Mouse (Mus musculus) MEL (cell line): ENCODE results near the gene Cox5a. TPM values are rescaled to one million over a fixed set of nuclear protein-coding genes. Genes with fewer than 3 reads are reported as not detected.

Source experiments
- DNase-seq: peaks from one replicate; pipeline ENCODE4 v3.0.0; 2011; ENCODE audit warnings: low read depth, low spot score
- H3K27ac ChIP-seq: 2 replicates; pipeline ENCODE4 v1.5.1; 2012; ENCODE audit warnings: low read depth, mild to moderate bottlenecking, control low read depth, low read length, moderate library complexity; ENCODE audit not compliant: control insufficient read depth
- H3K27me3 ChIP-seq, 2 experiments: fragments of 150-350 bp in 1 of 2; sonication (generic) in 1 of 2; 2 replicates each; pipeline ENCODE4 v1.6.1; 2012; ENCODE audit warnings: low read length in 2 of 2, mild to moderate bottlenecking in 2 of 2, improper control_type of control experiment in 1 of 2, moderate library complexity in 1 of 2; ENCODE audit not compliant: insufficient read depth in 2 of 2, control insufficient read depth in 1 of 2
- H3K36me3 ChIP-seq, 2 experiments: 2 replicates each; pipeline ENCODE4 v1.6.1; 2012 to 2014; ENCODE audit warnings: low read length in 2 of 2, improper control_type of control experiment in 1 of 2, inconsistent platforms in 1 of 2, mild to moderate bottlenecking in 1 of 2; ENCODE audit not compliant: insufficient read depth in 2 of 2, control insufficient read depth in 1 of 2
- H3K4me1 ChIP-seq, 2 experiments: fragments of 150-350 bp in 1 of 2; sonication (generic) in 1 of 2; 2 replicates each; pipeline ENCODE4 v1.6.1; 2012; ENCODE audit warnings: low read length in 2 of 2, improper control_type of control experiment in 1 of 2, mild to moderate bottlenecking in 1 of 2; ENCODE audit not compliant: insufficient read depth in 2 of 2, control insufficient read depth in 1 of 2
- H3K4me3 ChIP-seq, 2 experiments: fragments of 150-350 bp in 1 of 2; sonication (generic) in 1 of 2; 2 replicates each; pipeline ENCODE4 v1.5.1; 2012; ENCODE audit warnings: low read depth in 2 of 2, low read length in 2 of 2, mild to moderate bottlenecking in 2 of 2, moderate library complexity in 2 of 2, control low read depth in 1 of 2, improper control_type of control experiment in 1 of 2; ENCODE audit not compliant: control insufficient read depth in 1 of 2, insufficient read depth in 1 of 2
- H3K79me2 ChIP-seq: 2 replicates; pipeline ENCODE4 v1.6.1; 2012; ENCODE audit warnings: mild to moderate bottlenecking, low read length, moderate library complexity; ENCODE audit not compliant: control insufficient read depth, poor library complexity, insufficient read depth
- H3K9ac ChIP-seq: 2 replicates; pipeline ENCODE4 v1.6.1; 2012; ENCODE audit warnings: low read depth, mild to moderate bottlenecking, control low read depth, low read length, moderate library complexity; ENCODE audit not compliant: control insufficient read depth, poor library complexity, severe bottlenecking
- H3K9me3 ChIP-seq: fragments of 150-350 bp; sonication (generic); replicated peaks from 2 replicates; pipeline ENCODE4 v1.6.1; 2012; ENCODE audit warnings: mild to moderate bottlenecking, low read length, improper control_type of control experiment, moderate library complexity; ENCODE audit not compliant: insufficient read depth
- BHLHE40 ChIP-seq: IDR thresholded peaks from 2 replicates; pipeline ENCODE4 v1.6.1; 2012; ENCODE audit warnings: low read depth, mild to moderate bottlenecking, inconsistent platforms, low read length, improper control_type of control experiment, borderline replicate concordance
- CHD1 ChIP-seq: IDR thresholded peaks from 2 replicates; pipeline ENCODE4 v1.6.1; 2012; ENCODE audit warnings: low read depth, mild to moderate bottlenecking, inconsistent platforms, low read length, improper control_type of control experiment
- CHD2 ChIP-seq: IDR thresholded peaks from 2 replicates; pipeline ENCODE4 v1.6.1; 2011; ENCODE audit warnings: low read length, improper control_type of control experiment
- CTCF ChIP-seq, 3 experiments: IDR thresholded peaks in 2 of 3; conservative IDR thresholded peaks in 1 of 3; 2 replicates each; pipeline ENCODE4 v1.5.1; 2011 to 2012; ENCODE audit warnings: low read length in 3 of 3, low read depth in 2 of 3, mild to moderate bottlenecking in 2 of 3, improper control_type of control experiment in 1 of 3, inconsistent platforms in 1 of 3, mixed read lengths in 1 of 3, moderate library complexity in 1 of 3; ENCODE audit not compliant: control insufficient read depth in 1 of 3, insufficient read depth in 1 of 3, poor library complexity in 1 of 3, severe bottlenecking in 1 of 3
- EP300 ChIP-seq, 2 experiments: IDR thresholded peaks; 2 replicates each; pipeline ENCODE4 v1.6.1; 2011; ENCODE audit warnings: improper control_type of control experiment in 2 of 2, low read length in 2 of 2, low read depth in 1 of 2, mild to moderate bottlenecking in 1 of 2
- ETS1 ChIP-seq: IDR thresholded peaks from 2 replicates; pipeline ENCODE4 v1.6.1; 2012; ENCODE audit warnings: low read depth, mild to moderate bottlenecking, inconsistent platforms, low read length, improper control_type of control experiment, moderate library complexity
- GABPA ChIP-seq: IDR thresholded peaks from 2 replicates; pipeline ENCODE4 v1.6.1; 2012; ENCODE audit warnings: low read depth, mild to moderate bottlenecking, inconsistent platforms, low read length, improper control_type of control experiment, moderate library complexity
- HCFC1 ChIP-seq: IDR thresholded peaks from 2 replicates; pipeline ENCODE4 v1.6.1; 2012; ENCODE audit warnings: low read depth, mild to moderate bottlenecking, inconsistent platforms, low read length, improper control_type of control experiment, moderate library complexity
- JUND ChIP-seq: IDR thresholded peaks from 2 replicates; pipeline ENCODE4 v1.6.1; 2011; ENCODE audit warnings: low read depth, mild to moderate bottlenecking, improper control_type of control experiment, low read length
- KAT2A ChIP-seq: conservative IDR thresholded peaks from 2 replicates; pipeline ENCODE4 v1.6.1; 2012; ENCODE audit warnings: low read depth, low read length, improper control_type of control experiment, inconsistent platforms
- MAFK ChIP-seq: IDR thresholded peaks from 2 replicates; pipeline ENCODE4 v1.6.1; 2011; ENCODE audit warnings: low read depth, mild to moderate bottlenecking, low read length, improper control_type of control experiment, borderline replicate concordance
- MAX ChIP-seq: IDR thresholded peaks from 2 replicates; pipeline ENCODE4 v1.6.1; 2011; ENCODE audit warnings: low read length, improper control_type of control experiment
- MXI1 ChIP-seq: IDR thresholded peaks from 2 replicates; pipeline ENCODE4 v1.6.1; 2011; ENCODE audit warnings: mild to moderate bottlenecking, low read depth, low read length, improper control_type of control experiment
- MYB ChIP-seq: IDR thresholded peaks from 2 replicates; pipeline ENCODE4 v1.6.1; 2011; ENCODE audit warnings: mild to moderate bottlenecking, low read depth, low read length, improper control_type of control experiment
- MYC ChIP-seq: IDR thresholded peaks from 2 replicates; pipeline ENCODE4 v1.6.1; 2011; ENCODE audit warnings: low read depth, mild to moderate bottlenecking, low read length, improper control_type of control experiment, moderate library complexity
- NELFE ChIP-seq: IDR thresholded peaks from 2 replicates; pipeline ENCODE4 v1.6.1; 2011; ENCODE audit warnings: low read depth, low read length, improper control_type of control experiment
- POLR2A ChIP-seq, 2 experiments: IDR thresholded peaks; 2 replicates each; pipeline ENCODE4 v1.6.1; 2011 to 2012; ENCODE audit warnings: low read length in 2 of 2, mild to moderate bottlenecking in 2 of 2, control low read depth in 1 of 2, improper control_type of control experiment in 1 of 2, low read depth in 1 of 2, moderate library complexity in 1 of 2; ENCODE audit not compliant: control insufficient read depth in 1 of 2, insufficient read depth in 1 of 2, poor library complexity in 1 of 2
- POLR2AphosphoS2 ChIP-seq: IDR thresholded peaks from 2 replicates; pipeline ENCODE4 v1.6.1; 2011; ENCODE audit warnings: low read length, improper control_type of control experiment
- POLR2AphosphoS5 ChIP-seq: IDR thresholded peaks from 2 replicates; pipeline ENCODE4 v1.6.1; 2012; ENCODE audit warnings: low read depth, borderline replicate concordance, mild to moderate bottlenecking, inconsistent platforms, low read length, moderate library complexity, mixed read lengths
- RCOR1 ChIP-seq: IDR thresholded peaks from 2 replicates; pipeline ENCODE4 v1.6.1; 2012; ENCODE audit warnings: low read depth, mild to moderate bottlenecking, inconsistent platforms, low read length, improper control_type of control experiment
- SMC3 ChIP-seq: IDR thresholded peaks from 2 replicates; pipeline ENCODE4 v1.6.1; 2011; ENCODE audit warnings: low read depth, low read length, improper control_type of control experiment
- TBP ChIP-seq: IDR thresholded peaks from 2 replicates; pipeline ENCODE4 v1.8.0; 2011; ENCODE audit warnings: low read depth, low read length, improper control_type of control experiment
- TCF12 ChIP-seq: IDR thresholded peaks from 2 replicates; pipeline ENCODE4 v1.6.1; 2014; ENCODE audit warnings: low read depth, mild to moderate bottlenecking, inconsistent platforms, low read length, improper control_type of control experiment, moderate library complexity
- UBTF ChIP-seq: IDR thresholded peaks from 2 replicates; pipeline ENCODE4 v1.6.1; 2012; ENCODE audit warnings: low read depth, mild to moderate bottlenecking, inconsistent platforms, low read length, improper control_type of control experiment, moderate library complexity, borderline replicate concordance; ENCODE audit not compliant: insufficient read depth
- USF2 ChIP-seq, 2 experiments: IDR thresholded peaks; 2 replicates each; pipeline ENCODE4 v1.6.1; 2011 to 2012; ENCODE audit warnings: improper control_type of control experiment in 2 of 2, low read length in 2 of 2, borderline replicate concordance in 1 of 2, inconsistent platforms in 1 of 2, low read depth in 1 of 2, mild to moderate bottlenecking in 1 of 2; ENCODE audit not compliant: insufficient read depth in 1 of 2
- ZC3H11A ChIP-seq: IDR thresholded peaks from 2 replicates; pipeline ENCODE4 v1.6.1; 2012; ENCODE audit warnings: low read depth, mild to moderate bottlenecking, inconsistent platforms, low read length, improper control_type of control experiment
- ZKSCAN1 ChIP-seq: IDR thresholded peaks from 2 replicates; pipeline ENCODE4 v1.6.1; 2012; ENCODE audit warnings: low read depth, mild to moderate bottlenecking, inconsistent platforms, low read length, improper control_type of control experiment, moderate library complexity
- polyA plus RNA-seq, 2 experiments: library from polyadenylated mRNA; stranded (reverse) in 1 of 2; unstranded in 1 of 2; fragments of >175 nt in 1 of 2; fragments of >200 nt in 1 of 2; gene quantifications; 2 replicates each; pipeline versions ENCODE4 v1.2.1 to v1.2.4; 2012; ENCODE audit warnings: low replicate concordance in 2 of 2, low read depth in 1 of 2; ENCODE audit not compliant: insufficient read length in 2 of 2, insufficient read depth in 1 of 2, missing spikeins in 1 of 2
- total RNA-seq: library from RNA; depleted of rRNA; stranded (reverse); fragments of 300-350 nt; gene quantifications from 2 replicates; pipeline ENCODE4 v1.2.3, GENCODE M21; 2012

Cox5a gene
- total and polyA plus RNA-seq, 3 experiments: 367 to 400 TPM; not detected in 1

DNA sequence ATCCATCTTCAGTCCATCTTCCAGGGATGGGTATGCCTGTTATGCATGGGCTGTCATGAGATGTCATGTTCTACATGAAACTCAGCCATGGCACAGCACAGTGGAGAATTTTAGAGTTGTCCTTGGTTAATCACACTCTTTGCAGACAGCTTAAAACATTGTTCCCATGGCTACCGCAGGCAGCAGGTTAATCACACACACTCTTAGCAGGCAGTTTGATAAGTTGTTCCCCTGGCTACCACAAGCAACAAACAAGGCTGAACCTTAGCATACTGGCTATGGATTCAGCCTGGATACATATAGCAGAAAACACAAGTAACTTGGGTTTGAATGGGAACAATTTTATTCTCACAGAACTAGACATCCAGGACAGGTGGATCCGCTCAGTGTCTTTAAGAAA is 27.5 kb upstream of the Cox5a start:
- H3K4me1 ChIP-seq: no peaks in the 10 kb centered on the region
- no peaks in the 10 kb centered on the region for H3K36me3 ChIP-seq
- H3K79me2 ChIP-seq: no peaks in the 10 kb centered on the region
- peaks cover 0 to 7% of the 10 kb centered on the region in 2 experiments; a peak in 1 of 4 replicates for H3K27me3 ChIP-seq
- H3K4me3 ChIP-seq: no peak overlapping the region
- DNase-seq: no peak
- no peak overlapping the region for H3K9ac ChIP-seq
- no peak overlapping the region for H3K27ac ChIP-seq
- H3K9me3 ChIP-seq: no peaks in the 10 kb centered on the region
- no peak for TF ChIP-seq TBP
- TF ChIP-seq TCF12: no peak
- TF ChIP-seq MYB: no peak
- no peak for TF ChIP-seq EP300 (IDR thresholded peaks at IDR 0.05; ENCODE audit: low read depth in 1 of 2, low read length in 2 of 2)
- TF ChIP-seq ZKSCAN1: no peak
- TF ChIP-seq GABPA: no peak
- no peak for TF ChIP-seq POLR2AphosphoS2
- no peak for TF ChIP-seq CTCF (IDR thresholded peaks at IDR 0.05 in 2 of 3, conservative IDR thresholded peaks at IDR 0.05 in 1 of 3; ENCODE audit: control insufficient read depth in 1 of 3, insufficient read depth in 1 of 3, low read depth in 2 of 3, low read length in 3 of 3, poor library complexity in 1 of 3, severe bottlenecking in 1 of 3)
- TF ChIP-seq SMC3: no peak
- TF ChIP-seq NELFE: no peak
- no peak for TF ChIP-seq BHLHE40
- no peak for TF ChIP-seq JUND
- TF ChIP-seq KAT2A: no peak
- TF ChIP-seq MAFK: no peak
- TF ChIP-seq ETS1: no peak
- TF ChIP-seq, all 39 proteins: peak for 0

DNA sequence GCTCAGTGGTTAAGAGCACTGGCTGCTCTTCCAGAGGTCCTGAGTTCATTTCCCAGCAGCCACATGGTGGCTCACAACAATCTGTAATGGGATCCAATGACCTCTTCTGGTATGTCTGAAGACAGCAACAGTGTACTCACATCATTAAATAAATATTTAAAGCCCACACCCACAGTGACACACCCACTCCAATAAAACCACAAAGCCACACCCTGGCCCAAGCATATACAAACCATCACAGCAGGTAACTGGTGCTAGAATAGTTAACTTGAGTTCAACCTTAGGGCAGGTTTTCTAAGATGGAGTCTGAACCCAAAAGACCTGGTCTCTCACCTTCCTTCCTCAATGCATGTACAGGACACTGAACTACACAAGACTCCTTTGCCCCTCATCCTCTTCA is 26.1 kb upstream of the Cox5a start:
- no peaks in the 10 kb centered on the region for H3K9me3 ChIP-seq
- H3K27me3 ChIP-seq: peaks cover 3 to 10% of the 10 kb centered on the region in 2 experiments; a peak in 3 of 4 replicates
- no peak overlapping the region for H3K4me3 ChIP-seq
- DNase-seq: no peak
- no peak overlapping the region for H3K27ac ChIP-seq
- no peaks in the 10 kb centered on the region for H3K79me2 ChIP-seq
- no peak overlapping the region for H3K9ac ChIP-seq
- H3K36me3 ChIP-seq: no peaks in the 10 kb centered on the region
- TF ChIP-seq CHD1: no peak
- TF ChIP-seq ETS1: no peak
- no peak for TF ChIP-seq CHD2
- no peak for TF ChIP-seq BHLHE40
- TF ChIP-seq USF2 (IDR thresholded peaks at IDR 0.05; ENCODE audit: borderline replicate concordance in 1 of 2, insufficient read depth in 1 of 2, low read depth in 1 of 2, low read length in 2 of 2): no peak
- TF ChIP-seq UBTF: no peak
- TF ChIP-seq POLR2AphosphoS5: no peak
- TF ChIP-seq MXI1: no peak
- no peak for TF ChIP-seq ZC3H11A
- no peak for TF ChIP-seq TBP
- TF ChIP-seq MAX: no peak
- no peak for TF ChIP-seq MAFK
- TF ChIP-seq POLR2A (IDR thresholded peaks at IDR 0.05; ENCODE audit: control insufficient read depth in 1 of 2, insufficient read depth in 1 of 2, low read depth in 1 of 2, low read length in 2 of 2, poor library complexity in 1 of 2): no peak
- TF ChIP-seq HCFC1: no peak
- TF ChIP-seq MYB: no peak
- TF ChIP-seq MYC: no peak
- TF ChIP-seq KAT2A: no peak
- TF ChIP-seq RCOR1: no peak
- H3K4me1 ChIP-seq: no peaks in the 10 kb centered on the region
